Mouse (Mus musculus): Measurements from ENCODE around the gene Hcn1.

Gene Hcn1

DNA sequence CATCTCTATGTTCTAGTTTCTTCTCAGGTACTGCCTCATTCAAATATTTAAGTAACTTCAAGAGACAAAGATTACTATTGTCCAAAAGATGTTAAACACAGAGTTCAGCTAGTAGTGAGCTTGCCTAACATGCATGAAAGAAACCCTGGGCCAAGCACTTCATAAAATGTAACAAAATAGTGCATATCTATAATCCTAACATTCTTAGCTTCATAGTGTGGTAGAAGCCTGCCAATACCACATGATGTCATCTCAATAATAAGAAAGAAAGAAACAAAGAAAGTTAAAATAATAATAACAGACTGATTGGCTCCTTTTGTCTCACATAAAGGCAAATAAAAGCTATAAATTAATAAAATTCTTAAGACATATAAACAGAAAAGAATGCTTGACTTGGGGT, 103.5 kb downstream of the Hcn1 start:
- DNase-seq (ENCODE audit: low read depth): no peak

DNA sequence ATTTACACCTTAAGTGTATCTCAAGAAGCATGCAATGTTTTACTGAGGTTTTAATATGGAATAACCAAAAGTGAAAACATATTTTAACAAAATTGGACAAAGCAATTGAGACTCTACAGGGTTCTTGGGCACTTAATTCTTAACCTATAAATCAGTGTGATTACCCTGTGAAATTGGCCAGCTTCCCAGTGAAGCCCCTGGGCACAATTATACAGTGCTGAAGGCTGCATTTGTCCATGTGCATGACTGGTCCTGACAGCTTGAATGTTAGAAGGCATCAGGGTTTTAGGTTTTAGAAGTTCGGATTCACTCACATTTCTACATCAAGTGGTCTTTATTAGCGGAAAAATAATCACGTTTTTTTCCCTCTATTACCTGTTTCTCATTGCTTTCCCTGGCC, 103.9 kb downstream of the Hcn1 start:
- no peak for DNase-seq (ENCODE audit: low read depth)

DNA sequence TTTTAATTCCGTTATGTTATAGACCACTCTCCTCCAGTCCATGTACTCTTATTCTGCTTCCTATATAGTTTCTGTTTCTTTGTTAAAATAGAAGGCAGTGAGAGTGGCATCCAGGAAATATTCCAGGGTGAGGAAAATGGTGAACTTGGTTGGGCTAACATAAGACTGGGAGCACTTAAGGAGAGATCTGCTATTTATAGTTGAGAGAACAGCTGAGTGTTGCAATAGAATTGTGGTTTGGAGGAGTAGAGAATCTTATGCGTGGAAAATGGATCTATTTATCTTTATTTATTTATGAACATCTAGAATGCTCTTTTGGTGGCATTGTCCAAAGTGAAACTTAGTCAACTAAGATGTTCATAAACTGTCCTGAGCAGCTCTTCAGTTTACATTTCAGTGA, 104.4 kb downstream of the Hcn1 start:
- no peak for DNase-seq (ENCODE audit: low read depth)

DNA sequence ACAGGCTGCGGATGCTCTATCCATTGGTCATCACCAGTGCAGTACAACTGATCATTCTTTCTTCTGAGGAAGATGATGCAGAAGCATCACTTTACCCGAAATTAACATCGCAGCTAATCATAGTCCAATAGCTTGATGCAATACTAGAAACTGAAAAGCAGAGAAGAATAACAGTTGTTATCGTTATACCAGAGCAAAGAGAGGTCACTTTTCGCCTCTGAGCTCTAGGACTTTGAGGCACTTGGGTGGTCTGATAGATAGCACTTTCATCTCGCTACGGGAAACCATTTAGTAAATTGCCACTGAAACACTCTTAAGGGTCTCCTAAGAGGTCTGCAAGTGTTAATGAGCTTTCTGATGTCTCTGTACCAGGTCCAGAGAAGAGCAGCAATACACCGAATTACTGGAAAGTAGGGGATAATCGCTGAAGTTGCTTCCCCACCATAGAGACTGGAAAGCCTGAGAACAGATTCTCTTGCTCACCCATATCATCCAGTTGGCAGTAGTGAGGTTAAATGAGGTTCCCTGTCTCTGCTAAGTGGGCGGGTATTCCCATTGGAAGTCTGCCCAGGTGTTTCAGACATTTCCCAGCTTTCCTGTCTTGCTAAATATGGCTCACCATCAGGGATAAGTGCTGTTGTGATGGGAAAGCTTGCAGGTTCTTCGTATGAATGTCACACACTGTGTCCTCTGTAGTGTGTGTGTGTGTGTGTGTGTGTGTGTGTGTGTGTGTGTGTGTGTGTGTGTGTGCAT, 105.0 kb downstream of the Hcn1 start:
- DNase-seq (ENCODE audit: low read depth): no peak

DNA sequence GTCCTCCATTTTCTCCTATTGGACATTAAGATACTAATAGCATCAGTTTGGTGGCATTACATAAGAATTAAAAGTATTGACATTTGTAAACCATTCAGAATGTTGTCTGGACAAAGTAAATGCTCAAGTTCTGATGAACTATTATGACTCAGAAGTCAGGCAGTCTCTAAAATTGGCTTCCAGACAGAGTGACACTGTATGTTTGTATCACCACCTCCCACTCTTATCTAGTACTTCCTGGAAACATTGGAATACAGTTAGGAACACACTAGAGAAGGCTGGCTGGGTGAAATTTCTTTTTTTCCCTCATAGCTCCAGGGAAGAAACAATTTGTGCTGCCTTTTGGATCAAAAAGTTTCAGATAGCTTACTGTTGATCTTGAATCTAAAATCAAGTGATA, 108.7 kb downstream of the Hcn1 start:
- DNase-seq (ENCODE audit: low read depth): no peak

DNA sequence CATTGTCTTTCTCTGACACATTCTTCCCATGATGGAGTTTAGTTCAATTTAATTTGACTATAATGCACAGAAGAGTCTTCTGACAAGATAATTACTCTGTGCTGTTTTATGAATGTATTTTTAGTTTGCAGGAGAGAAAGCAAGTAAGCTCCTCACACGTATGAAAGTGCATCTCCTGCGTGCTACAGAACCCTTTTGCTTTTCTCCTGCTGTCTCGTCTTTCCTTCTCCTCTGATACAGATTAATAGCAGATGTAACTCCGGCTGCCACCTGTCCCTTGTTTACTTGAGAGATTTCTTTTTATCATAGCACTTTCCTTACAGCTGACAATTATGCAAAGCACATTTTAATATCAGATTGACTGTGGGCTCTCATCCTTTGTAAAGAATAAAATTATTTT, 120.0 kb downstream of the Hcn1 start:
- no peak for DNase-seq (ENCODE audit: low read depth)

DNA sequence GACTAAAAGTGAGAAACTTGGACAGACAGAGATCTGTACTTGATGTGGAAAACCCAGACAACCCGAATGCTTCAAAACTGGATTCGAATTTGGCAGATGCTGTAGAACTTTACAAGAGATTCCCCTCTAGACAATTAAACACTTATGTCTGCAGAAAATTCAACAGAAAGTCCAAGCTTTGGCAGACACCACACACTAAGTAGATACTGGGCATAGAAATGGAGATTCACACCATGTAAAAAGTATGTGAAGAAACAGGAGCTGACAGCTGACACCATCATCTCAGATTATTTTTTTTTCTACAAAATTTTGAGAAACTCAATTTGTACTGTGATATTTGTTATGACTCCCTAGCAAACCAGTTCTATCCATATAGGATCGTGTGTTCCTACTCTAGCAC, 122.0 kb downstream of the Hcn1 start:
- no peak for DNase-seq (ENCODE audit: low read depth)

DNA sequence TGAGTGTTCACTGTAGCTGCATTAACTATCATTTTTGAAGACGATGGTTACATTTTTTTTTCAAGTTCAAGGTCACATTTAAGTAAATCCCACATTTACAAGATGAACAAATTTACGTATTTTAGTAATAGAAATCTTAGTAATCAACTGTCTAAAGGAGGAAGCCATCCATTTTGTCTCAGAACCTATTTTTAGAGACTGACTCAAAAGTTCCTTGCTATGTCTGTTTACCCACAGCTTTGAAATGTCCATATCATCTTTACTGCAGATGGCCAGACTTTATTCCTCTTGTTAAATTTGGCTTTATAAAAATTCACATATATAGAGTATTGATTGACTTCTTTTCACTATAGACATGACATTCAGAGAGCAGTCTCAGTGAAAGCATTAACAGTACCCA, 126.3 kb downstream of the Hcn1 start:
- no peak for DNase-seq (ENCODE audit: low read depth)

DNA sequence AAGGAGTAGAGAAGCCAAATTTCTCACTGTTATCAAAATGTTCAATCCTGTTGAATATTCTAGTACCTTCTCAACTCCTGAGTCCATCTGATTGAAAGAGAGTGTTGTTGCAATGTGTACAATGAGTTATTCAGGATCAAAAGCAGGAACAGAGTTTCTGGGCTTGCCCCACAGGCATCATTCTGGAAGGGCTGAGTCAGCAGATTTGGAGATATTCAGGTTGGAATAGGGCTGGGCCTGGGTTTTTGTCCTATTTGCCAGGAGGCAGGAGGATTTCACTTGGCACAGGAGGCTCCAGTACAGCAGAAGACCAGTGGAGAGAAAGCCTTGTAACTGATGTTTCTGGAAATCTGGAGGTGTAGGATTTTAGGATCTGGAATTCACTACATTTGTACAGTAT, 130.6 kb downstream of the Hcn1 start:
- no peak for DNase-seq (ENCODE audit: low read depth)

DNA sequence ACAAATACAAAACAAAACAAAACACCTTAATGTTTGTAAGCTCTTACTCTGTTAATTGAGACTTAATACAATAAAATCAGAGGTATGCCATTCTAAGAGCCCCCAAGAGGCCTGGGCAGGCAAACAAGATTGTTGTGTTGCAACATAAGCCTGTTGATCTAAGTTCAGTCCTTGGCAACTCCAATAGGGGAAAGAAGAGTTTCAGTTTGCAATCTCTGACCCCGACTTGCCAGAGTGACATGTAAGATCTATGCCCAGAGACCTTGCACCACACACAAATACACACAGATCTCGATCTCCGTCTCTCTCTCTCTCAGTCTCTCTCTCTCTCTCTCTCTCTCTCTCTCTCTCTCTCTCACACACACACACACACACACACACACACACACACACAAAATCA, 142.3 kb downstream of the Hcn1 start:
- DNase-seq (ENCODE audit: low read depth): no peak

DNA sequence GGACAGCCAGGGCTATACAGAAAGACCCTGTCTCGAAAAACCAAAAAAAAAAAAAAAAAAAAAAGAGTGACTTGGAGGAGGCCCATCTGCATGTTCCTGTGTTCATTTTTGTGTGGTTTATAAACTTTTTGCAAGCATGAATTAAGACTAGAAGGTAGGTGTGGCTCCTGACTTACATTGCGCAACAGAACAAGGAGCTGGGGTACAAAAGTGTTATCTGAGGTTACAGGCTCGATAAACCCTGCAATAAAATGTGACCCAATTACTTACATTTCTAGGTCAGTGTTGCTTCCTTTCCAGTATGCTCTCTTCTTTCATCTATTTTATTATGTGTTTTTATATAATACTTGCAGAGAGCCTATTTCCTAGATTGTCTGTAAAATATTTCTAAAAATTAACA, 143.1 kb downstream of the Hcn1 start:
- DNase-seq (ENCODE audit: low read depth): no peak

DNA sequence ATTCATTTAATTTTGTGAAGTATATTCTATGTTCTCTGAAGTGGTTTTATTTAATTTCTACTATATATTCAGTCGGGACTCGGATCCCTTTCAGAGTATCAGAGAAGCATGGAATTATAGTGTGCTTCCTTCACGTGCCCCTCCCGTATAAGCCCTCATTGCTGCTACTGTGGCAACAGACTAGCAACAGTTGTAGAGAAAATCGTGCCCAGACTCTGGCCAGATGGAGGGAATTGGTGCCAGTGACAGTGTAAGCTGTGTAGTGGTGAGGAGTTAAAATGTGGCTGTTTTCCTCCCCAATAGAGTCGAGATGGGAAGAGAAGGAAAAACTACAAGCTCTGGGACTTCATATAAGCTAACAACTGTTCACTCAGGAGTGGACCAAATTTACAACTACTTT, 163.4 kb downstream of the Hcn1 start:
- no peak for DNase-seq (ENCODE audit: low read depth)

DNA sequence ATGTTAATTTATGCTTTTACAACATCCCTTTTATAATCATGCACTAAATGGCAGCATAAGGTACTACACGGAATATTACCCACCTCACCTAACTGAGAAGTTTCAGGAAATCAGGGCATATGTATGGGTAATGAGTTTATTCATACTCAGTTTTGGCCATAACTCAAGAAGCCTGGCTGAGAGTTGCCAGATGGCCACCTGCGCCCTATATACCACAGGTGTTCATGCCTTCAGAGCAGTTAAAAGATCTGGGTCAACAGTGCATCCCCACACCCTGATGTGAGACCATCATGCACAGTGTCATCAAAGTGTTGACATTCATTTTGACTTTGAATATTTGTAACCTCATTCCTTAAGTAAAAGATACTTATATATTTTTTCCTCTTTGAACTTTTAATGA, 183.3 kb downstream of the Hcn1 start:
- no peak for DNase-seq (ENCODE audit: low read depth)

DNA sequence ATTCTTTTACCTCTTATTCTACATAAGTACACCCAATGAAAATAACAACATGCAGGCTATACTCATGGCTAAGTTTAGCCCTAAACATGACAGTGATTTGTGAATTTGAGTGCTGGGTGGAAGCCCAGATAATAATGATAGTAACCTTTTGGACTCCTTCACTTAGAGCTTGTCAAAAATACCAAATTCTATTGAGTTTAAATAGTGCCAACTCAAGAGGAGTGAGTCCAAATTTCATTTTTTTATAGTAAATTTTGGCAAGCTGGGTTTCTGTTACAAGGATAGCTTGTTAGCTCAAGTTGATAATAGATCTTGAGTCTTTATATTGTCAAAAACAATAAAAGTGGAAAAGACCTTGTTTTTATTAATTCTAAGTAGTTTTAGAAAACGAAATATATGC, 190.7 kb downstream of the Hcn1 start:
- no peak for DNase-seq (ENCODE audit: low read depth)

DNA sequence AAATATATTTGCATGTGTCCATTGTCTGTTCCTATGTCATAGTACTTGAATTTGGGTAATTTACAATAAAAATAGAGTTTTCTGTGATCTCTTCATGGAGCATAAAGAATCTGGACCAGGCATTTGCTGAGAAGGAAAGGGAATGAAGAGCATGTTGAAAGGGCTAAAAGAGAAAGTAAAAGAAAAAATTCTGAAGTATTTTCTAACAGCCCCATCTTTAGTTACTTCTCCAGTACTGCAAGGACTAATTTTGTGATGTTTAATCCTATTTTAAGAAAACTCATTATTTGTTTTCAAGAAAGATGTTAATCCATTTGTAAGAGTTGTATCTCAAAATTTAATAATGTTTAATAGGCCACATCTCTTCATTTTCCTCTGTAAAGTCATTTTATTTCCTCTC, 198.9 kb downstream of the Hcn1 start:
- no peak for DNase-seq (ENCODE audit: low read depth)

DNA sequence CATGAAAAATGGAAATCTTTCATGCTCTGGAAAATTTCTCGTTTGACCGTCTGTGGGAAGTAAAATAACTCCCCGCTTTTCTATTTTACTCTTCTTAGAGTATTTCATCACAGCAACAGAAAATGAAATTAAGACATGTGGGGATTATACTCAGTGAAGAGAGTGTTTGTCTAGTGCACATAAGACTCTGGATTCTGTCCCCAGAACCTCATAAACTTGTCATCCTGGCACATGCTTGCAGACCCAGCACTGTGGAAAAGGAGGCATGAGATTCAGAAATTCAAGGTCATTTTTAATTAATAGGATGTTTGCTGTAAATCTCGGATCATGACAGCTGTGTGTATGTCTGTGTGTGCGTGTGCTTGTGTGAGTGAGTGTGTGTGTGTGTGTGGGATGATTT, 225.5 kb downstream of the Hcn1 start:
- no peak for DNase-seq (ENCODE audit: low read depth)

DNA sequence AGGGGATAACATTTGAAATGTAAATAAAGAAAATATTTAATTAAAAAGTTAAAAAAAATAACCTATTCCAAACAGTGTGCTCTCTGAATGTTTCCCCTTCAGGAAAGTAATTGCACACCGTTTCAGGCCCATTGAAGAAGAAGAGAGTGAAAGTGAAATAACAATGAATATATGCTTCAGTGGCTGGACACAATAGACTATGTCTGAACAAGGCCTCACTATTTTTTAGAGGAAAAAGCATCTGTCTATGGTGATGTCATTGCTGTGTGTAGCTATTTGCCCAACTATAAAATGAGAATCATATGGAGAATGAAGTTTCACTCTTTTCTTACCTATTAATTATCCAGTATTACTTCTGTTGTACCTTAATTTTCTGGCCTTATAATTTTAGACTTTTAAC, 234.5 kb downstream of the Hcn1 start:
- no peak for DNase-seq (ENCODE audit: low read depth)

DNA sequence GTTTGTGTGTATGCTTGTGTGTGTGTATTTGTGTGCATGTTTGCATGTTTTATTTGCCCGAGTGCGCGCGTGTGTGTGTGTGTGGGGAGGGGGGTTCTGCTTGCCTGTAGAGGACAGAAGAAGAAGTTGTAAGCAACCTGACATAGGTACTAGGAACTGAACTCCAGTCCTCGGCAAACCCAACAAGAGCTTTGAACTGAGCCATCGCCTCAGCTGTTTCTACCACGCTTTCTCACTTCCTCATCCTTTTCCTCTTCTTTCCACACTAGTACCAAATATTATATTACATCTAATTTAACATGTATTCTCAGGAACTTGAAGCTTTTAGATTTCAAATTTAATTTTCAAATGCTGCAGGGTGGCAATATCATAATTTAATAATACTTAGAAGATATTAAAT, 236.1 kb downstream of the Hcn1 start:
- DNase-seq (ENCODE audit: low read depth): no peak

DNA sequence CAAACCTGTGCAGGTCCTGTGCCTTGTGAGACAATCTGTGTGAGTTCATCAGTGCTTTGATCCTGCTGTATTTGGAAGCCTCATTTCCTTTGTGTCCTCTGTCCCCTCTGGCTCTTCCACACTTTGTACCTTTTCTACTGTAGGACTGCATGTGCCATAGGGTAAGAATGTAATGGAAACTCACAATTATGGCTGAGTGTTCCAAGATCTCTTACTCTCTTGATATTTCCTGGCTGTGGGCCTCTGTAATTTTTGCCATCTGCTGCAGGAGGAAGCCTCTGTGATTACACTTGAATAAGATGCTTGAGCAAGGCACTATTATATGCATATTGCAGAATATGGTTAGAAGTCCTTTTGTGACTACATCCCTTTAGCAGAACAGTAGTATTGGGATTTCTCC, 240.2 kb downstream of the Hcn1 start:
- no peak for DNase-seq (ENCODE audit: low read depth)

DNA sequence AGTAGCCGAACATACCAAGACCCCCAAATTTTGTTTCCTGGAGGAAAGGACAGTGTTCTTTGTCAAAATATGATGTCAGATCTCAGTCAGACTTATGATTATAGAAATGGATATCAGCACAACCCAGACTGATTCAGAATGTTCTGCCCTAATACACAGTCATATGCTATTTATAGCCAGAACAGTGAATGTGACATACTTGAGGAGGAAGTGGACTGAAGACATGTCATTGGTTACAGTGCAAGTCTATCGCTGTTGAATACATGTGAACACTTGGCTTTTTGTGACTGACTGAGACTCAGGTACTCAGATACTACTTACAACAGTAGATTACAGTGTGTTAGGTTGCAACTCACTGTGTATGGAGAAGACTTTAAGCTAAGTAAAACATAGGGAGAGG, 245.2 kb downstream of the Hcn1 start:
- no peak for DNase-seq (ENCODE audit: low read depth)

DNA sequence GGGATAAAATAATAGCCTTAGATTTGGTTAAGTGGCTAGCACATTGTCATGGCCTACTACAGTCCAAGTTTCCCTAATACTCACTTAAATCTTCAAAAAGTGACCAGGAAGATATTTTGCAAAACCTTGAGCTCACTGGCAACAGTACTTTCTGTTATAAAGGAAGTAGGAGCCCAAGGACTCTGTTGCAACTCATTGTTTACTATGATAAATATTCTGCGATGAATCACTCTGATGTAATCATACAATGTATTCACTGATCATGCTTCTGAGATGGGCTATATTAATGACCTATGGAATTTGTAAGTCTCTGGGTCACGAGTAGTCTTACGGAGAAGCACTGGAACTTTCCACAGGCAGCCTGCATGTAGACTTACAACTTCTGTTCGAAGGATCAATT, 246.6 kb downstream of the Hcn1 start:
- DNase-seq (ENCODE audit: low read depth): no peak

DNA sequence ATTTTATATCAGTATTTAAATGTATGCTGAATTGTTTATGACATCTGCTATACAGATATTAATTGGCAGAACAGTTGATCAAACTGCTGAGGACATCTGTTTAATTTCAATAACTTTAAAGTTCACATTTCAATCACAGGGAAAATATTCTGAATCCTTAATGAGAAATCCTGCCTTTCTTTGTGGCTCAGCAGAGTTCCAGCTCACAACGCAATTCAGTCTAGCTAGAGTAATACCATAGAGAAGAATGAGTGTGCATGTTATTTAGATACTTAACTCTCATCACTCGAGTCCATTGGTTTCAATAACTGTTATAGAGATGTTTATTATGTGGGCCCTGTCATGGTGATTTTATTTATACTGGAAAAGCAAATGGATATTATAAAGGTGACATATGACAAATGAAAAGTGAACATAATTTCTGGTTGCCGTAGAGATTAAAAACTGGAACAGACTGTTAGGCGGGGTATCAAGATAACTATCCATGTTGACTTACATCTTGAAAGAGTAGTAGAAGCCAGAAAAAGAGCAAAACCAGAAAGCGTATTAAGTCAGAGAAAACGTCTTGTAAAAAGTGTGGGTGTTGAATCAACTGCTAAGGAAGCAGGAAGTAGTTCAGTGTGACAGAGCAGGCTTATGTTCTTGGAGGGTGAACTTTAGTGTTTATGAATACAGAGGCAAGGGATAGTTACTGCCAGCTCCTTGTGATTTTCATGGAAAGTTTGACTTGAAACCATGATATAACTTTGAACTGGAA, 250.0 kb downstream of the Hcn1 start:
- DNase-seq (ENCODE audit: low read depth): no peak

DNA sequence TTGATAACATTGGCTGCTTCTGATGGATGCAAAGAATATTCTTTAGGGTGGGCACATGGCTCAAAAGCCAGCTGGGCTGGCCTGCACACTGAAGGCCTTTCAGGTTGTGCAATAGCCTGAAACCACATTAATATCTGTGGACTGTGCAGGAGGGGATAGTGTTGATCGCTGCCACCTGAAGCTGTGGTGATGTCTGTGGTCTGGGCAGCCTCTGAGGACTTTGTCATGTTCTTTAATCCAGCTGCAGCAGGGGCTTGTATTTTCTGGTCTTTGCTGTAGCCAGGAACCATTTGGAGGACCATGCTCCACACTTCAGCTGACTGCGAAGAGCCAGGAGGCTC, 250.6 kb downstream of the Hcn1 start:
- DNase-seq (ENCODE audit: low read depth): no peak

DNA sequence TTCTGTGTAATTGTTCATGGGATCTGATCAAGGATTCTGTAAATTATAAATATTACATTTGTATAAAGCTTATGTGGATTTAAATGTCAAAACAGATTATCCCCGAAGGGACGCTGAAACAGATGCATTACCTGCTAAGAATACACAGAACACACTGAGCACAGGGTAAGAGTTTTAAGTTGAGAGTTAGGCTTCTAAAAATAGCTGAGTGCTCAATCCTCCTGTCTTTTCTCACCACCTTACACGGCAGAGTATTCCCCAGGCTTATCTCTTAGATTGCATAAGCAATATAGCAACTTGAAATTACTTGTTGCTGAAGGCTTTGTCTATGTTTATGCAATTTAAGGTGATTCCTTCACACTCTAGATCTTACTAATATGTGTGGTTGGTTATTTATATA, 256.3 kb downstream of the Hcn1 start:
- DNase-seq (ENCODE audit: low read depth): no peak
